ENCODE assay signal across 39 mouse cellular contexts in genomic region chr4:86541573-86541972, GRCm38 (mm10). TPM values are rescaled to one million over a fixed set of nuclear protein-coding genes. Genes with fewer than 3 reads are reported as not detected.
"Had no signal": no experiment of that assay in that cellular context is flagged by ENCODE, and none has a peak within 500 bp of the region (broad histone marks: within the 10 kb centered on the region; RNA-seq: fewer than 3 reads in every experiment).

No protein-coding gene starts in this region.

- H3K4me3 ChIP-seq: heart, embryonic 10.5 days; heart, embryonic 12.5 days; hindbrain, embryonic 10.5 days; hindbrain, embryonic 12.5 days; kidney, embryonic 15.5 days; limb, embryonic 12.5 days; limb, embryonic 15.5 days; liver, embryonic 12.5 days had no signal

- H3K4me2 ChIP-seq: heart, embryonic 12.5 days; hindbrain, embryonic 12.5 days; hindbrain, embryonic 14.5 days; kidney, embryonic 15.5 days; limb, embryonic 12.5 days; limb, embryonic 15.5 days; liver, embryonic 12.5 days had no signal

- H3K9ac ChIP-seq: heart, embryonic 12.5 days; hindbrain, embryonic 12.5 days; hindbrain, embryonic 14.5 days; kidney, embryonic 15.5 days; limb, embryonic 12.5 days; limb, embryonic 15.5 days; liver, embryonic 12.5 days; liver, embryonic 14.5 days had no signal

- H3K27me3 ChIP-seq: heart, embryonic 12.5 days; hindbrain, embryonic 12.5 days; kidney, embryonic 15.5 days; limb, embryonic 12.5 days; limb, embryonic 15.5 days; liver, embryonic 12.5 days had no signal

- H3K4me1 ChIP-seq: hindbrain, embryonic 10.5 days; liver, embryonic 12.5 days had no signal

- DNase-seq: gastrocnemius, postnatal 14 days; gastrocnemius, postnatal 36 days; heart, postnatal 10 days; heart, postnatal 4 days; kidney, adult 11 months; kidney, adult 2 months; kidney, adult 9 months; kidney, postnatal 14 days; kidney, postnatal 36 days; layer of hippocampus, adult 9-11 months; layer of hippocampus, postnatal 36 days; left cerebral cortex, postnatal 4 days had no signal

- H3K27ac ChIP-seq: heart, embryonic 10.5 days; hindbrain, embryonic 10.5 days; hindbrain, embryonic 12.5 days; hindbrain, embryonic 14.5 days; hindbrain, postnatal 0 days; kidney, embryonic 15.5 days; kidney, postnatal 0 days; limb, embryonic 12.5 days; limb, embryonic 15.5 days; liver, embryonic 12.5 days; liver, embryonic 14.5 days had no signal

- H3K9me3 ChIP-seq: heart, embryonic 10.5 days; heart, embryonic 12.5 days; hindbrain, embryonic 10.5 days; hindbrain, embryonic 12.5 days; kidney, embryonic 15.5 days; limb, embryonic 12.5 days; limb, embryonic 15.5 days; liver, embryonic 12.5 days had no signal

- H3K36me3 ChIP-seq: heart, embryonic 10.5 days; heart, embryonic 12.5 days; hindbrain, embryonic 10.5 days; hindbrain, embryonic 12.5 days; kidney, embryonic 15.5 days; limb, embryonic 12.5 days; limb, embryonic 15.5 days; liver, embryonic 12.5 days had no signal

- ATAC-seq: hindbrain, postnatal 0 days; intestine, embryonic 16.5 days; liver, embryonic 12.5 days had no signal

RNA-seq across cellular contexts. Expression of gene Saxo1, which starts 16.6 kb away (rescaled TPM):
- total RNA-seq: gastrocnemius, adult 18-20 months; gastrocnemius, adult 8-10 months; gastrocnemius, postnatal 36 days; heart, adult 8-10 months; heart, postnatal 10 days; heart, postnatal 25 days; heart, postnatal 4 days; hindbrain, postnatal 0 days; layer of hippocampus, adult 18-20 months; layer of hippocampus, adult 8-10 months; layer of hippocampus, postnatal 14 days; layer of hippocampus, postnatal 36 days; left cerebral cortex, adult 18-20 months; left cerebral cortex, adult 8-10 months; left cerebral cortex, postnatal 25 days; left cerebral cortex, postnatal 4 days; liver, adult 2 months had no signal
- polyA plus RNA-seq: heart, embryonic 10.5 days; heart, embryonic 12.5 days; heart, embryonic 16.5 days; hindbrain, embryonic 10.5 days; hindbrain, embryonic 12.5 days; hindbrain, embryonic 14.5 days; hindbrain, postnatal 0 days; intestine, embryonic 14.5 days; intestine, embryonic 16.5 days; kidney, embryonic 15.5 days; large intestine, adult 2 months; liver, adult 2 months; liver, embryonic 12.5 days; liver, embryonic 14.5 days had no signal
